Mouse (Mus musculus) kidney, embryonic 16.5 days (tissue): ENCODE measurements around the gene Xrcc4. TPM values are rescaled to one million over a fixed set of nuclear protein-coding genes. Genes with fewer than 3 reads are reported as not detected.
"Not testable (repeated sequence)": the region's sequence is repeated elsewhere in the genome, so short reads cannot be mapped to it uniquely, and the experiment has no call there.

Experiments used
- ATAC-seq: fragments of 200-750 bp; cut with Nextera tagmentation; 2 replicates; pipeline ENCODE4 v1.8.0; 2017; ENCODE audit warnings: moderate TSS enrichment; ENCODE audit not compliant: low FRiP score, low TSS enrichment
- H3K27ac ChIP-seq: fragments of 300-500 bp; sonication (generic); 2 replicates; pipeline ENCODE4 v1.5.1; 2014; ENCODE audit warnings: low read length
- H3K27me3 ChIP-seq: fragments of 300-500 bp; sonication (generic); 2 replicates; pipeline ENCODE4 v1.6.1; 2014; ENCODE audit warnings: low read length, control low read depth, mixed read lengths; ENCODE audit not compliant: insufficient read depth
- H3K36me3 ChIP-seq: fragments of 300-500 bp; sonication (generic); 2 replicates; pipeline ENCODE4 v1.6.1; 2014; ENCODE audit warnings: low read length, control low read depth, mixed read lengths; ENCODE audit not compliant: insufficient read depth
- H3K4me1 ChIP-seq: fragments of 300-500 bp; sonication (generic); 2 replicates; pipeline ENCODE4 v1.6.1; 2014; ENCODE audit warnings: low read length, control low read depth, mixed read lengths; ENCODE audit not compliant: insufficient read depth
- H3K4me2 ChIP-seq: fragments of 300-500 bp; sonication (generic); replicated peaks from 2 replicates; pipeline ENCODE4 v1.6.1; 2014; ENCODE audit warnings: low read depth, low read length
- H3K4me3 ChIP-seq: fragments of 300-500 bp; sonication (generic); 2 replicates; pipeline ENCODE4 v1.5.1; 2014; ENCODE audit warnings: mild to moderate bottlenecking, low read length
- H3K9ac ChIP-seq: fragments of 300-500 bp; sonication (generic); replicated peaks from 2 replicates; pipeline ENCODE4 v1.6.1; 2014; ENCODE audit warnings: low read length
- H3K9me3 ChIP-seq: fragments of 300-500 bp; sonication (generic); 2 replicates; pipeline ENCODE4 v1.6.1; 2016; ENCODE audit warnings: low read length, control low read depth
- WGBS: fragments of 180-500 bp; shearing (Covaris S2); extraction: QIAGEN DNeasy Blood & Tissue Kit; methylation state at CpG from one replicate; pipeline ENCODE4 v1.1.7; 2014; 5-methylcytosine and 5-hydroxymethylcytosine counted together
- polyA plus RNA-seq: library from polyadenylated mRNA; unstranded; fragments of >200 nt; fragmentation: Nextera tagmentation; extraction: Ambion mirVana; gene quantifications from 2 replicates; pipeline ENCODE4 v1.2.1, GENCODE M21; 2015

Gene Xrcc4
- polyA plus RNA-seq: 14.7 and 15.1 TPM in 2 replicates

DNA sequence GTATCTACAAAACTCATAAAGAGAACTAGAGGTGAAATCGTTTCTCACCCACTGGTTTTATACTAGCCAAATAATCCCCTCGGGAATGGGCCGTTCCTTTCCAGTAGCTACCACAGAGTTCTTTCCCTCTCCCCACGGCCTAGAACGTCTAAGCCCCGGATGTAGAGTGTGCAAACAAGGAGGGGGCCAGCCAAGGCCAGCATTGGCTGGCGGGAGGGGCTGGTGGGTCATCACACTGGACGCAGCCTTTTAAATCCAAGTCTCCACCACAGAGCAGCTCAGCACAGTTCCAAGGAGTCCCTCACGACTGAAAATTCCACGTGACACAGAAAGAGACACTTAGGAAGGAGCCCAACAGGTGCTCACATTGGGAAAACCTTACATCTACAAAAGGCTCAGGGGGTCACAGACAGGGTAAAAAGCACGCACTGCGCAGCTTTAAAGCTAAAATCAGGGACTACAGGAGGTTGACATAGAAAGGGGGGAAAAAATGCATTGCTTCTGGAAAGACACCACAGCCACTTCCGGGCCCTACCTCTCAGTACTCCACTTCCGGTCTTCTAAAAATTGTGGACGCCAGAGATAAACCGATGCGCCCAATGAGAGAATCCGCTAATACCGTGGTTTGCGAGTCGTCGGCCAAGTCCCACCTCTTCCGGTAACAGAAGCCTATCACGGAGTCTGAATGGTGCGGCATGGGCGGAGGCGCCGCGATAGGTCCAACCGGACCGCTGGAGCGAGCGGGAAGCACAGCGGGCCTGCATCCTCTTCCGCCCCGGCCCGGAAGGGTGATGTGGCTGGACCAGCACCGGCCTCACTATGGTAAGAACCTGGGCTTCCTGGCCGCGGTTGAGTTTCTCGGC lies at the start of gene Xrcc4, which contains the start of gene Tmem167:
Gene Xrcc4 (minus strand): TSS at position 647 of the 863 bp plus-strand sequence.
Gene Tmem167 (plus strand): TSS at position 162 of the 863 bp plus-strand sequence.
- peak within 1 kb of the TSS; percentile 89 for H3K4me2 ChIP-seq
- peak; percentile 100 for ATAC-seq
- 3% methylated on average over 41 of the region's 41 CpGs for WGBS
- H3K27ac ChIP-seq: peak within 1 kb of the TSS; percentile 88
- H3K4me1 ChIP-seq: peaks cover 2% of the 10 kb centered on the region; the same call in 1 of the 2 replicates
- H3K27me3 ChIP-seq: no peaks in the 10 kb centered on the region
- H3K4me3 ChIP-seq: peak within 1 kb of the TSS; percentile 95
- H3K9me3 ChIP-seq: no peaks in the 10 kb centered on the region
- peak within 1 kb of the TSS; percentile 88 for H3K9ac ChIP-seq
- H3K36me3 ChIP-seq: no peaks in the 10 kb centered on the region; the same call in 1 of the 2 replicates

DNA sequence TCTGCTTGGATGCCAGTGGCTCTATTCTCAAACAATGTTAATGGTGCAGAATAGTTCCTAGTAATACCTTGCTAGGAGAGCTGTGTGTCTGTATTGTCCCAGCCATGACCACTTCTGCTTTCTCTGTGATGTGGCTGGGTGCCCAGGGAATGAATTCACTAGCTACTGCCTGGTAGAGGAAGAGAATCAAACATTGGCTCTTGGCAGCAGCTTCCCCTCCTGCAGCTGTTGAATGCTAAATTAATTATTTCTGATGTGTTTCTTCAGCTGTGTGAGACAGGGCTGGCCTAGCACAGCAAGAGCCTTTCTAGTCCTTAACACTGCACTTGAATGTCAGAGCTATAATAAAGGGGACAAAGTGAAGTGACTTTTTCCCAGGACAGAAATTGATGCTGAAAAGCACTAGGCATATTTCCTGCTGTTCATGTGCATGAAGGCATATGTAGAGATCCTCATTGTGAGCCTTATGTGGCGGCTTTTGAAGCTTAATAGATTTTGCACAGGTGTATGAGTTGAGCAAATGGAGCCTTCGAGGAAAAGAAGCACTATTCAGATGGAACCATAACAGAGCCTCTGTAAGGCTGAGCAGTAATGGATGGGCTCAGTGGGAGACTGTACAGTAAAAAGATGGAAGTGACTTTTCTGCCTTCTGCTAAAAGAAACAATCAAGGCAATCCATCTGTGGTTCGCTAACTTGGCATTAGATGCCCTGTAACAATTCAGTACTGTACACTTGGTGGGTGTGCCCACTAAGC lies 46.9 kb upstream of the Xrcc4 start:
- WGBS: 87% methylated on average over 3 of the region's 3 CpGs

DNA sequence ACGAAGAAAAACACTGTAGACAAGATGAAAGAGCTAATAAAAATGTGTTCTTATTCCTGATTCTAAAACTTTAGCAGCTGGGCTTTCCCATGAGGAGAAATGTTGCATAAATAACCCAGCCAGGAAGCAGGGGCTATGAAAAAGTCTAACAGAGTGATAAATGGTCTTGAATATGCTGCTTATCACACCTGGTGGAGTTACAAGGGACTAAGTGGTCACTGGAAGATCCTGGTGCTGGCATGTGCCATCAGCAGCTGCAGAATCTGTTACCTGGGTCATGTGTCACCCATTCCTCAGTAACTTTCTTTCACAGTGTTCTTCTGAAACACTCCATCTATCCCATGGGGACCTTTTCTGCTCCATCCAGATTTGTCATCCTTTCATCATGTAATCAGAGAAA lies 22.3 kb upstream of the Xrcc4 start:
- Histone ChIP-seq H3K4me1 (peaks cover 5% of the 10 kb centered on the region; the same call in 1 of the 2 replicates), H3K4me2 (no peak overlapping the region), H3K27me3 (no peaks in the 10 kb centered on the region), H3K4me3 (no peak overlapping the region), H3K27ac (peak overlapping the region; percentile 58; the same call in 1 of the 2 replicates), H3K9me3 (no peaks in the 10 kb centered on the region), H3K9ac (no peak overlapping the region), H3K36me3 (no peaks in the 10 kb centered on the region)
- no peak for ATAC-seq
- WGBS: 27% methylated on average over 1 of the region's 1 CpGs

More for the DNA sequence above, 46.9 kb upstream of the Xrcc4 start:
- no peak overlapping the region for H3K9ac ChIP-seq
- no peak overlapping the region for H3K4me2 ChIP-seq
- no peaks in the 10 kb centered on the region for H3K27me3 ChIP-seq
- ATAC-seq: no peak
- no peaks in the 10 kb centered on the region for H3K9me3 ChIP-seq
- H3K27ac ChIP-seq: no peak overlapping the region
- no peaks in the 10 kb centered on the region for H3K4me1 ChIP-seq
- no peak overlapping the region for H3K4me3 ChIP-seq
- H3K36me3 ChIP-seq: no peaks in the 10 kb centered on the region

DNA sequence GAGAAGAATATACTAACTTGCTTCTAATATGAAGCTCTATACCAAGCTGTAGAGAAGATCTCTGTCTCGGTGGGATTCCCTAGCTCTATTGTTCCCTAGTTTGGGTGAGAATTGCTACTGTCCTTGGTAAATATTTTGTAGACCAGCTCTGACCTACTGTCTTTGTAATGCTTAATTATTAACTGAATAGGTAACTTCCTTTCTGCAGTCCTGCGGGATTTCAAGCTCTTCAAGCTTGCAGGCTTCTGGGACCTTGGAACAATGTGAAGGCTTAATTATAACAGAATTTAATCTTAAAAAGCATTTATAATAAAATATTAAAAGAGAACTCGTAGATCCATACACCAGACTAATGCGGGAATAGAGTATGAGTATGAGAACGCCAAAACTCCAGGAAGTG lies 19.3 kb upstream of the Xrcc4 start:
- H3K4me3 ChIP-seq, H3K9ac ChIP-seq, H3K27ac ChIP-seq, H3K9me3 ChIP-seq, H3K27me3 ChIP-seq, H3K4me2 ChIP-seq, H3K4me1 ChIP-seq, ATAC-seq: not testable (repeated sequence)
- 87% methylated on average over 5 of the region's 5 CpGs for WGBS
- peaks cover 17% of the 10 kb centered on the region for H3K36me3 ChIP-seq

DNA sequence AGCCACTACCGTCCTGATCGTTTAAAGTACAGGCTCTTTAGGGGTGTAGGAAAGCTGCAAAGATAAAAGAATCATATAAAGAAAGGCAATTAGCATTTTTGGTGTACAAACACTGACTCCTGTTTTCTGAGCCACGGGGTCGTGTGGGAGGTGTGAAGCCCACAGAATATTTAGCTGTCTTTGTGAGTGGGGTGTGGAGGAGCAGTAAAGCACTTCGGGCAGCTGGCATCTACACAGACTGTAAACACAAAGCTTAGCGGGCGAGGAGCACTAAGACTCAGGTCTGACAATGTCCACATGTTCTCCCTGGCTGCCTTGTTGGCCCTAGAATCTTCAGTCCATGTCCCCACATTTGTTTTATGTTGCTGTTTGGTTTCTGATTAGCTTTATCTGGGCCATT lies 16.7 kb upstream of the Xrcc4 start:
- Histone ChIP-seq H3K4me3 (no peak overlapping the region), H3K36me3 (peaks cover 31% of the 10 kb centered on the region), H3K27ac (no peak overlapping the region), H3K27me3 (no peaks in the 10 kb centered on the region), H3K9ac (no peak overlapping the region), H3K4me2 (no peak overlapping the region), H3K9me3 (no peaks in the 10 kb centered on the region), H3K4me1 (peaks cover 3% of the 10 kb centered on the region; the same call in 1 of the 2 replicates)
- ATAC-seq: no peak
- 74% methylated on average over 7 of the region's 7 CpGs for WGBS

DNA sequence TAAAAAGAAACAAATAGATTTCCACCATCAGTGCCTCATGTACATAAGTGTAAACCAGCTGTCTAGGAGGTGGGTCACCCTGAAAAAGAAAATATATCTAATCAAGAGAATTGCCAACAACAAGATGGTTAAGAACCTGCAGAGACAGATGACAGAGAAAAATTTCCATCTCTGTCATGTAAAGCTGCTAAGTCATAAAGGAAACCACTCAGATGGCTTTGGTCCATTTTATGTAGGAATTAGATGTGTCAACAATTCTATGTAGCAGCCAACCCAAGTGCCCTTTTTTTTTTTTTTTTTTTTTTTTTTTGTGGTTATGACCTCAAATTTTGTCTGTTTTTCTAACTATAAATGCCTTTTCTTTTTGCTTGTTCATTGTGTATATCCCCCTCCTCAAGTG lies 12.1 kb upstream of the Xrcc4 start:
- Histone ChIP-seq H3K27me3 (no peaks in the 10 kb centered on the region), H3K36me3 (peaks cover 33% of the 10 kb centered on the region), H3K9me3 (no peaks in the 10 kb centered on the region), H3K9ac (no peak overlapping the region), H3K4me3 (no peak overlapping the region), H3K27ac (no peak overlapping the region), H3K4me1 (no peaks in the 10 kb centered on the region), H3K4me2 (no peak overlapping the region)
- ATAC-seq: no peak

DNA sequence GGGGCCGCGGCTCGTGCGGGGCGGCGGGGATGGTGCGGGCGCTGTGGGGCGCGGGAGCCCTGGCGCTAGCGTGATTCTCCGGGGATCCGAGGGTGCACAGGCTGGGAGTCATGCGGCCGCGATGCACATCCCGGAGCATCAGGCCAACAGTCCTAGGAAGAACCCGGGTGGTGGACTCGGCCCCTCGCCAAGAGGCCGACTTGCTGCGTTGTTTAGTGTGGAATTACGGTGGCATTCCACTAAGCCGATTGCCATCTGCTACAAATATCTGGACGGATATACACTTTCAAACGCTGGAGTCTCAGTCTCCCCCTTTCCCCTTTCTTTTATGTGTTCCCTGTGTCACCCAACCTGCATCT lies 396 bp upstream of the Xrcc4 start:
- peak overlapping the region; percentile 95 for H3K4me3 ChIP-seq
- ATAC-seq: peak; percentile 81
- H3K27ac ChIP-seq: peak overlapping the region; percentile 86
- no peaks in the 10 kb centered on the region for H3K27me3 ChIP-seq
- no peaks in the 10 kb centered on the region; the same call in 1 of the 2 replicates for H3K36me3 ChIP-seq
- peak overlapping the region; percentile 72 for H3K4me2 ChIP-seq
- peak overlapping the region; percentile 88 for H3K9ac ChIP-seq
- WGBS: under 1% methylated on average over 27 of the region's 27 CpGs
- peaks cover 2% of the 10 kb centered on the region; the same call in 1 of the 2 replicates for H3K4me1 ChIP-seq
- H3K9me3 ChIP-seq: no peaks in the 10 kb centered on the region

DNA sequence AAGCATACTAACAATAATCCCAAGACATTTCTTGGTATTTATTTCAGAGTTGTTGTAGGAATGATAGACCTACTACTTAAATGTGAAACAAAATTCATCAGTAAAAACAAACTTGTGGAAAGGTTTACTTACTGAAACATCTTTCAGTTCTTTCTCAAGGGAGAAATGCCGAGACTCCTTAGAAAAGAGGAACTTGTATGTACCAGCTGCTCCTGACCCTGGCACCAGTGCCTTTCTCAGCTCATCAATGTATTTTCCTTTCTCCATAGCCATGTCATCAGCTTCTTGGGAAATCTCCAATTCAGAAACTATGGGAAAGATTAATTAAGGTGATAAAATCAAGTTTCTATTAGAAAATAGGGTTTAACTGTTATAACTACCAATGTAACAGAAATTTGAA lies 27.5 kb downstream of the Xrcc4 start:
- 84% methylated on average over 1 of the region's 1 CpGs for WGBS
- Histone ChIP-seq H3K4me1 (no peaks in the 10 kb centered on the region), H3K9ac (no peak overlapping the region), H3K27ac (no peak overlapping the region), H3K36me3 (no peaks in the 10 kb centered on the region), H3K27me3 (no peaks in the 10 kb centered on the region), H3K4me2 (no peak overlapping the region), H3K4me3 (no peak overlapping the region), H3K9me3 (no peaks in the 10 kb centered on the region)
- no peak for ATAC-seq

DNA sequence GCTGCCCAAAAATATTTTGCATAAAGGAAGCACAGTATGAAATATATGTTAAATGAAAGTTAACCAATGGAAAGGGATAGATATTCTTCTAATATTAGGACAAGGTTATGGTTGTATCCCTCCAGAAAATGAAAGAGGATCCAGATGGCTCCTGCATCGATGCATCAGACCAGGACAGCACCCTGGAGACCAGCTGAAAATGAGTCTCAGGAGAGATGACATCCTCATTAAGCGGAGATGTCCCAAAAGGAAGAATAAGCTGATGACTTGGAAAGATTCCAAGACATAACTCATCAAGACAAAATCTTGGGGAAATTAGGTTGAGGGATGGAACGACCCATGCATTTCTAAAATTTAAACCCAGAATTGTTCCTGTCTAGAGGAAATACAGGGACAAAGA lies 37.0 kb downstream of the Xrcc4 start:
- 78% methylated on average over 3 of the region's 3 CpGs for WGBS
- no peaks in the 10 kb centered on the region for H3K36me3 ChIP-seq
- no peak overlapping the region for H3K27ac ChIP-seq
- no peaks in the 10 kb centered on the region for H3K9me3 ChIP-seq
- no peak for ATAC-seq
- H3K4me2 ChIP-seq: no peak overlapping the region
- H3K4me3 ChIP-seq: no peak overlapping the region
- no peaks in the 10 kb centered on the region for H3K4me1 ChIP-seq
- no peak overlapping the region for H3K9ac ChIP-seq
- no peaks in the 10 kb centered on the region for H3K27me3 ChIP-seq
